Mouse (Mus musculus) c-Kit-positive CD71-positive TER-119-negative erythroid progenitor cells, embryonic 14.5 days (primary cell): ENCODE measurements around the gene Farsb.

Experiments
- DNase-seq: peaks from one replicate; pipeline ENCODE4 v3.0.0-alpha.2; 2013; ENCODE audit warnings: low read depth

Gene Farsb

DNA sequence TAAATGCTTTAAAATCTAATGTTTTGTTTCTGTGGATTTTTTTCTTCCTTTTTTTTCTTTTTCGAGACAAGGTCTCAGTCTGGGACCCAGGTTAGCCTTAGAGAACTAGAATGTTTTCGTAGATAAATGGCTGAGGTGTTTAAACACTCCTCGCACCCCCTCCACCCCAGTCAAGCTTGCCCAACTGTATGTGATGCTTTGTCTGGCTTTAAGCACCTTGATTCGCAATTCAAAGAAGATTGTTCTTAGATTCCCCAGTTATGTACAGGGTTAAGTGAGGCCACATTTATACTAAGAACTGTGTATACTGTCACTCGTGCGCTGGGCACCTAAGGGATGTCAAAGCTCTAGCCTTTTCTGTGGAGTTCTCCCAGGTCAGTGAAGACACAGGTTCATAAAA lies 68.4 kb downstream of the Farsb start:
- no peak for DNase-seq

GRCm38 (mm10) chr1:78419593-78419992 lies 69.1 kb downstream of the Farsb start:
- peak; percentile 24 for DNase-seq

GRCm38 (mm10) chr1:78417154-78417911 lies 71.4 kb downstream of the Farsb start:
- no peak for DNase-seq

DNA sequence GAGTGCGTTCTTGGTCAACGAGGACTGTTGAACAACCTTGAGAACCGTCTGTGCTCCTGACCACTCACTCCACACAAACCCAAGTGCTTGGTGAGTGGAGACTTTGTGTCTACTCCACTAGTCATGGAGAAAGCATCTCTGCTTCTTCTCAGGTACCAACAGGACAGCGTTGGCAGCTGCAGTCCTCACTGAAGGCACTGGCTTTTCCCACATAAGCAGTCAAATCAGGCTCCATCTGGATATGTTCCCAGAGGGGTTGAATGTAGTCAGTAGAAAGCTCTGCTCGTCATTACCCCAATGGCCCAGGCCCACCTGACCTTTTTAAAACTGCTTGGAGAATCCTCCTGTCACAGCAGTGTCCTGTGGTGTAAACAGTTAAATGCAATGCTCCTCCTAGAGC lies 74.3 kb downstream of the Farsb start:
- DNase-seq = no peak

GRCm38 (mm10) chr1:78412668-78413067 lies 76.0 kb downstream of the Farsb start:
- DNase-seq = no peak

DNA sequence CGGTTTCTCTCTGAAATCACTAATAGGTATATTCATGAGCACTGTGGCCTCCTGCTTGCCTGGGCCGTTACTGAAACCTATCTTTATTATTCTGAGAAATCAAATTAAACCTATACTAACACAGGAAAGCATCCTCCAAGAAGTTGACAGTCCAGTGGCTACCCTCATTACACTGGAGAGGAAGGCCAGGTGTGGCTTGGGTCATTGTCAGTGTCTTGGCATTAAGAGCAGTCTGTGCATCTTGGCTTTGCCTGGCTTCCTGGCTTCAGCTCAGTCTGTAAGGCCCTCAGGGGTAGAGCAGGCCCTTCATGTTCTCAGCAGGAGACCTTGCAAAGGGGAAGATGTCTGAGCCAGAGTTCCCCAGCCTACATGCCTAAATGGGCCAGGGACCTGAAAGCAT lies 79.3 kb downstream of the Farsb start:
- no peak for DNase-seq

DNA sequence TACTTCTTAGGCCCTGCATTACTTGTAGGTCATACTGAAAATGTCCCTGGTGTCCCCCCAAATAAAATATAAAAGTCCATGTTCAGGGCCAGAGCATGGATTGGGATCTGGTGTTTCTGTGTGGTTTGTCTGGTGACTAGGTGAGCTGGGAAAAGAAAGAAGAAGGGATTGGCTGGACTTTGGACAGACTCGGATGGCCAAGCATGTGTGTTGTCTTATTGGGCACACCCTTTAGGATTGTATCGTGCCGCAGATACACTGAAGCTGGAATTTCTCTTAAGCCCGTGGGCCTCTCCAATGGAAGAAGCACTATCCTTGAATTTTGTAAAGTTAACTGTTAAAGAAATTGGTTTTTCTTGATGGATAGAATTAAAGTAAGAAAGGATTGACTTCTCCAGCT lies 87.3 kb downstream of the Farsb start:
- DNase-seq = no peak

- DNase-seq = no peak
Measured at GRCm38 (mm10) chr1:78399755-78400154, 88.9 kb downstream of the Farsb start.

DNA sequence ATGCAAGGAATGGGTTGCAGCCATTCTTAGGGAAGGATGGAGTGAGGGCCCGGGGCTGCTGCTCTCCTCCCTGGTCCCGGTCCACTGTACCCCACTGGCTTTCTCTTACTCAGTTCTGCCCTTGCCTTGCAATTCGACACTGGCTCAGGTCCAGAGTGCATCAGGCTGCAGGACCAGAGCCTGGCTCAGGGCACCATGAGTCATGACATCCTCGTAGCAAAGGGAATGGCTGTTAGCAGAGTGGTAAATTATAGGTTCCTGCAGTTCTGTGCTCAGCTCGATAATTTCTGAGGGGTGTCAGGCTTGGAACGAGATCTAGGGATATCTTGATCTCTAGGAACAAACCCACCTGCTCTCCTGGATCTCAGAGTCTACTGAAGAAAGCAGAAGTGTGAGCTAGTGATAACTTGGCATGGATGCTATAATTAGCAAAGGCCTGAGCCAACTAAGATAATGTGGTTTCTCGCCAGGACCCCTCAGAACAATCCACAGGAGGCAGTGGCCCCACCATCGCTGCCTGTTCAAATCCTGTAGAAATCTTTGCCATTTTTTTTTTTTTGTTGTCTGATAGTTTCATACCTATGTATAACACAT lies 92.3 kb downstream of the Farsb start:
- no peak for DNase-seq

DNA sequence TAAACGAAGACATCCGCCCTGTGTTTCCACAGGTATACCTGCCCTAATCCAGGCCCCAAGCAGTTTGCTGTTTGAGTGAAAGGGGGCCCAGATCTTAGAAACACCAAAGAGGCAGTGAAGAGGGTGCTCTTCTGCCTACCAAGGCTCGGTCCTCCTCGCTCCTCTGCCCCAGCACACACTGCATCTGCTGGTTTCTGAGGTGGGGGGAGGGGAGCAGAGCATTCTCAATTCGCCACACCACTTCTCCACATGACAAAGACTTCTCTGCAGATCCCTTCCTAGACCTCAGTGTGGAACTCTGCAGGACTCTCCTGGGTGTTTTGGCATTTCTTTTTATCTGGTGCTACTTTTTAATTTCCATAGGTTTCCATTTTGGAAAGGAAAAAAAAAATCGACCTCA lies 93.0 kb downstream of the Farsb start:
- no peak for DNase-seq

DNA sequence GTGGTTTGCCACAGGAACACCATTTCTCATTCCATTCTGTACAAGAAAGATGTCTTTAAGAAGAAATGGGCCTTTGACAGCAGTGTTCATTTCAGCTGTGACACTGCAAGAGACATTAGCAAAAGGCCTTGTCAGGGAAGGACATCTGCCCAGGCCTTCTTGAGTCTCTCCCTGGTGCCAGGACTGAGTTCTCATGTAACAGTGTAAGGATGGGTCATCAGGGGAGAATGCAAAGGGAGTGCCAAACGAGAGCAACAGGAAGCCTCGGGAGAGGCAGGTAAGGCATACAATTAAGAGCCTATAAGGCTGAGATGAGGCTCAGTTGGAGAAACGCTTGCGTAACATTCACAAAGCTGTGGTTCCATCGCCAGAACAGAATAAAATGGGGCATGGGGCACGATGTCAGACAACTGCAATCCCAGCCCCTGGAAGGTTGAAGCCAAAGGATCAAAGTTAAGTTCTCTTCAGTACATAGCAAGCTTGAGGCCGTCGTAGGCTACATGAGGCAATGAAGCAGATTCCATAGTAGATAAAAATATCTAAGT lies 93.4 kb downstream of the Farsb start:
- no peak for DNase-seq

DNA sequence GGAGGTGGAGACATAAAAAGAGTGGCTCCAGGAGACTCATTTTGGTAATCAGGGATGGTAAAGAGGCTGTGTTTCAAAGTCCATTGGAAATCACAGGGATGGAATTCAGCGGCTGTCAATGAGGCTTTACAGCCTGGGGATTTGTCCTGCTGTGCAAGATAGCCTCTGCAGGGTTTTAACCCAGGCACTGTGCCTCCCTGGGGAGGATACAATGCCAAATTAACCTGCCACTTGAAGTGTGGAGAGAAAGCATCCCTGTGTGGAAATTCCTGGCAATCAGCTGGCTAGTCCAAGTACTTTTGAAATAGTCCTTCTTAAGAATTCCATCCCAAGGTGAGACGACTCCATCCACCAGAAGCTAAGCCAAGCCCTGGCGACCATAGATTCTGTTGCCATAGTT lies 99.8 kb downstream of the Farsb start:
- DNase-seq = no peak

DNA sequence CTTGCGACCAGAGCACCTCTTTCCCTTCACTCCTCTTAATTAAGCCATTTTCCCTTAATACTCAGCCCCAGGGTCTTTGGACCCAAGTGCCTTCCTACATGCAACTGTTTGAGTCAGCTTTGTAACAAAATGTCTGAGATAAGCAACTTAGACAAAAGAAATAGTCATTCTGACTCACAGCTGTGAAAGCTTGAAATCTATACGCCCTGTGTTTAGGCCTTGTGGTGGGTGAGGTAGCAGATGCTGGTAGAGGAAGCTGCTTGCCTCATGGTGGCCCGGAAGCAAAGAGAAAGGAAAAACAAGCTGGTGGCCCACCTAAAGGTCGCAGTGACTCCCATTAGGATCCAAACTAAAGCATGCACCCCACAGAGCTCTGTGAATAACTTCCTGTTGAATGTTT lies 100.8 kb downstream of the Farsb start:
- no peak for DNase-seq

DNA sequence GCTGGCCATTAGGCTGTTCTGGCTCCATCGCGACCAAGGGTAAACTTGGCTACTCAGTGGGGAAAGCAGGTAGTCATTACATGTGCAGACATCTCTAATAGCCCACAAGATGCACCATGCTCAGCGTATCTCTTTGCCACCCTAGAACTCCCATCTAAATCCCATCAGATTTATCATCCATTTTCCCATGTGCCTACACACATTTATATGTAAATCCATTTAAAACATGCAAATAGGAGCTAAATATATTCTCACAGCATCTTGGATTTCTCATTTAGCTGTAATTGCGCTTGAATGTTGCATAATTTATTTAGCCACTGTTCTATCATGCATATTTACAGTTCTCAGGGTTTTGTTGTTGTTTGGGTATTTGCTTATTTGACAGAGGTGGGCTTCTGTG lies 107.7 kb downstream of the Farsb start:
- DNase-seq = no peak

GRCm38 (mm10) chr1:78375058-78375457 lies 113.6 kb downstream of the Farsb start:
- DNase-seq = no peak

DNA sequence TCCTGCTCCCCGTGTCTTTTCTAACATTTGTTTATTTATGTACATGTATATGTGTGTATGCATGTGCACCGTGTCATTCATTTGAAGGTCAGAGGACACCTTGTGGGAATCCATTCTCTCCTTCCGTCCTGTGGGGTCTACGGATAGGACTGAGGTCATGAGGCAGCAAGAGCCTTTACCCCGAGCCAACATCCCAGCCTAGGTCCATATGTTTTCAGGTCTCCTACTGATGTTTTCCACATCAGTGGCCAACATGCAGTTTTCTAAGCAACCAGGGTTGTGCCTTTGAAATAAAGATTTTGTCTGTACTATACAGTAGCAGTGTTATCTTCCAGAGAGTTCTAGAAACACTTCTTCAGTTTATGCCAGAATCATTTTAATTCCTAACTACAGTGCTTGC lies 114.9 kb downstream of the Farsb start:
- DNase-seq = no peak

GRCm38 (mm10) chr1:78372316-78372715 lies 116.4 kb downstream of the Farsb start:
- no peak for DNase-seq

GRCm38 (mm10) chr1:78371569-78372236 lies 117.0 kb downstream of the Farsb start:
- DNase-seq = no peak

DNA sequence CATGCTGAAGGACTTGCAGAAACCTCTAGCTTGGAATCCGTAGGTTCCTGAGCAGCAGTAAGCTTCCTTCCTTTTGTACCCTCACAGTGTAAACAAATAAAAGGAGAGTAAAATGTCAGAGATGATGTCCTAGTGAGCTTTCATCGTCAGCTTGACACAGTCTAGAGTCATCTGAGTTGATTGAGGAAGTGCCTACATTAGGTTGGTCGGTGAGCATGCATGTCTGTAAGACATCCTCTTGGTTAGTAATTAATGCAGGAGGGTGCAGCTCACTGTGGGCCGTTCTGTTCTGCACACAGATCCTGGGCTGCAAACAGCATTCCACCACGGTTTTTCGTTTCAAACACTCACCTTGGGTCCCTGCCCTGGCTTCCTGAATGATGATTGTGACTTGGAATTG lies 118.6 kb downstream of the Farsb start:
- DNase-seq = no peak
